Mouse (Mus musculus) forebrain, embryonic 12.5 days (tissue): ENCODE measurements around the gene Nufip2. TPM values are rescaled to one million over a fixed set of nuclear protein-coding genes. Genes with fewer than 3 reads are reported as not detected.

ENCODE experiments used
- ATAC-seq: fragments of 200-750 bp; cut with Nextera tagmentation; 2 replicates; pipeline ENCODE4 v1.8.0; 2017; ENCODE audit warnings: moderate TSS enrichment; ENCODE audit not compliant: low FRiP score
- H3K27ac ChIP-seq: fragments of 300-500 bp; sonication (generic); 2 replicates; pipeline ENCODE4 v1.5.1; 2016; ENCODE audit warnings: mild to moderate bottlenecking
- H3K27me3 ChIP-seq: fragments of 300-500 bp; sonication (generic); 2 replicates; pipeline ENCODE4 v1.6.1; 2016; ENCODE audit warnings: mild to moderate bottlenecking
- H3K36me3 ChIP-seq: fragments of 300-500 bp; sonication (generic); replicated peaks from 2 replicates; pipeline ENCODE4 v1.6.1; 2016; ENCODE audit warnings: mild to moderate bottlenecking
- H3K4me1 ChIP-seq: fragments of 300-500 bp; sonication (generic); 2 replicates; pipeline ENCODE4 v1.6.1; 2016
- H3K4me2 ChIP-seq: fragments of 300-500 bp; sonication (generic); 2 replicates; pipeline ENCODE4 v1.6.1; 2016; ENCODE audit warnings: mild to moderate bottlenecking, moderate library complexity
- H3K4me3 ChIP-seq: fragments of 300-500 bp; sonication (generic); replicated peaks from 2 replicates; pipeline ENCODE4 v1.5.1; 2016; ENCODE audit warnings: mild to moderate bottlenecking
- H3K9ac ChIP-seq: fragments of 300-500 bp; sonication (generic); 2 replicates; pipeline ENCODE4 v1.6.1; 2016; ENCODE audit warnings: mild to moderate bottlenecking
- H3K9me3 ChIP-seq: fragments of 300-500 bp; sonication (generic); 2 replicates; pipeline ENCODE4 v1.6.1; 2016
- WGBS: fragments of 180-500 bp; shearing (Covaris S2); methylation state at CpG from one replicate; pipeline ENCODE4 v1.1.7; 2016; 5-methylcytosine and 5-hydroxymethylcytosine counted together
- polyA plus RNA-seq: library from polyadenylated mRNA; unstranded; fragments of >200 nt; fragmentation: Nextera tagmentation; extraction: Ambion mirVana; gene quantifications from 2 replicates; pipeline ENCODE4 v1.2.1, GENCODE M21; 2016

Gene Nufip2
- polyA plus RNA-seq, 1 experiment from 2014 or later: 5.3 TPM

GRCm38 (mm10) chr11:77791241-77791727, 105.3 kb downstream of the Nufip2 start:
- 18% methylated on average over 8 of the region's 8 CpGs for WGBS
- H3K9me3 ChIP-seq: no peaks in the 10 kb centered on the region
- H3K27ac ChIP-seq: peak overlapping the region; percentile 83
- no peak overlapping the region for H3K4me3 ChIP-seq
- H3K4me2 ChIP-seq: 0 out of 2 replicates have a peak overlapping the region, but pooled peaks have one; percentile 13
- peaks cover 41% of the 10 kb centered on the region for H3K4me1 ChIP-seq
- 0 out of 2 replicates have a peak, but pooled peaks have one; percentile 19 for ATAC-seq
- no peaks in the 10 kb centered on the region for H3K27me3 ChIP-seq
- peak overlapping the region; percentile 33; the same call in 1 of the 2 replicates for H3K9ac ChIP-seq
- no peaks in the 10 kb centered on the region for H3K36me3 ChIP-seq

Other genes starting within 250 kb of the Nufip2 start
- 0.10 and 0.12 TPM in 2 replicates for gene Coro6, start 223.7 kb upstream of the Nufip2 start, polyA plus RNA-seq
- gene Ankrd13b, start 196.5 kb upstream of the Nufip2 start, polyA plus RNA-seq: 23.0 and 25.1 TPM in 2 replicates
- gene Git1, start 192.6 kb upstream of the Nufip2 start, polyA plus RNA-seq: 14.6 and 14.8 TPM in 2 replicates
- 3.8 and 4.8 TPM in 2 replicates for gene Abhd15, start 171.0 kb upstream of the Nufip2 start, polyA plus RNA-seq
- gene Trp53i13, start 170.2 kb upstream of the Nufip2 start, polyA plus RNA-seq: 30.7 and 31.7 TPM in 2 replicates
- 0.17 TPM in 1 of 2 replicates, not detected in the other for gene Gm10392, start 167.0 kb upstream of the Nufip2 start, polyA plus RNA-seq
- gene Taok1, start 78.3 kb upstream of the Nufip2 start, polyA plus RNA-seq: 27.7 and 28.5 TPM in 2 replicates
- 1.1 and 1.3 TPM in 2 replicates for gene Cryba1, start 39.1 kb downstream of the Nufip2 start, polyA plus RNA-seq
- 49.4 and 56.7 TPM in 2 replicates for gene Myo18a, start 77.1 kb downstream of the Nufip2 start, polyA plus RNA-seq
- 2.1 and 2.9 TPM in 2 replicates for gene Gm10277, start 101.6 kb downstream of the Nufip2 start, polyA plus RNA-seq
- 14.5 and 16.5 TPM in 2 replicates for gene Pipox, start 207.9 kb downstream of the Nufip2 start, polyA plus RNA-seq
- 54.0 and 62.2 TPM in 2 replicates for gene Sez6, start 244.6 kb downstream of the Nufip2 start, polyA plus RNA-seq